Mouse (Mus musculus) left cerebral cortex, adult 9 months (tissue): ENCODE data around the gene Nags.

ENCODE experiments used
- DNase-seq, 2 experiments: peaks; one replicate each; pipeline ENCODE4 v3.0.0; 2022; ENCODE audit warnings: low spot score in 2 of 2

Gene Nags

DNA sequence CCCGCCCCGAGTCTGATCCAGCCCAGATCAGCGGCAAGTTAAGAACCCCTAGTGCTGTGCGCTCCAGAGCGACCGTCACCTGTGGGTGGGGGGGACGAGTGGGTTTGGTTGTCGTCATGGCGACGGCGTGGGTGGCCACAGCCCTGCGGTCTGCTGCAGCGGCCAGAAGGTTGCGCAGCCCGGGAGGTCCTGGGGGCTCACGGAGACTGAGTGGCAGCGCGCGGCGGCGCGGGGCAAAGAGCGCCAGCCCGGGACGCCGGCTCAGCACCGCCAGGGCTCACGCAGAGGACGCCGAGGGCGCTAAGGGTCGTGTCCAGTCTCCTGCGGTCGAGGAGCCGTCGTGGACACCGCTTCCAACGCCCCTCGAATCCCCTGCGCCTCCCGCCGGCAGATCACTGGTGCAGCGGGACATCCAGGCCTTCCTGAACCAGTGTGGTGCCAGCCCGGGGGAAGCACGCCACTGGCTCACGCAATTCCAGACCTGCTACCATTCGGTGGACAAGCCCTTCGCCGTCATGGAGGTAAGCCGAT, at the start of gene Nags:
Gene Nags (plus strand): TSS at position 43 of the 531 bp plus-strand sequence.
- no peak for DNase-seq

- DNase-seq = no peak
Measured at GRCm38 (mm10) chr11:102095676-102096075, 49.6 kb upstream of the Nags start.

DNA sequence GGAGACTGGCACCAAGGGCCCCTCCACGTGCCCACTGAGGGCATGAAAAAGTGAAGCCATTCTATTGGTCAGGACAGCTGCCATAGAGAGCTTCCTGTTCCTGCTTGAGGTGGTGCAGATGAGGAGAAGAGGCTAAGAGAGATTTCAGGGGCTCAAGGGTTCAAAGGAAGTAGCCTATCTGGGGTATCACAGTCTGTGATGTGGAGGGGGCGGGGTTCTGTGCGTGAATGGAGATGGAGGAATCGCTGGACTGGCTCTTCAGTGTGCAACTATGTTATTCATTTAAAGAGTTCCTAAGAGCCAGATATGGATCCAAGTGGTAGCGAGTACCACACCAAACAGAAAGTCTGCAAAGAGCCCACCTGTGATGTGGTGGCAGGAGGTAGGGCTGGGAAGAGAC, 48.9 kb upstream of the Nags start:
- no peak for DNase-seq

DNA sequence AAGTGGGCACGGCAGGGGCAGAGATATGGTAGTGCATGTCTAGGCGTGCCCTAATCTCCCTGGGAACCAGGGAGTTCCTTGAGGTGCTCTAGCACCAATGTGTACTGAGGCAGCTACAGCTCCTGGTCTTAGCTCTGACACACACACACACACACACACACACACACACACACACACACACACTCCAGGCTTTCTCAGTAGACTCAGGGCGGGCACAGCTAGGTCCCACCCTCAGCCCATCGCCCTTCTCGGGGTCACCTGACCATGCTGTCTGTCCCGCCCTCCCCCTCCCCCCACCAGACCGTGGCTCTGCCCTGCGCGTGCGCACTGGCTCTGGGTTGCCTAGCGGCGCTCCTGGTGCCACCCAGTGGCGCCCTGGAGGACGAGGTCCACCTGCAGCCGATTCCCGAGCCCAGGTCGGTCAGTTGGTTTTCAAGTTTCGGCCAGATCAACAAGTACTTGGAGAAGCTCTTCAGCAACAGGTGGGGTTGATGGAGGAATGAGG, 48.4 kb upstream of the Nags start:
- peak in 1 of 2 experiments; percentile 38 for DNase-seq

DNA sequence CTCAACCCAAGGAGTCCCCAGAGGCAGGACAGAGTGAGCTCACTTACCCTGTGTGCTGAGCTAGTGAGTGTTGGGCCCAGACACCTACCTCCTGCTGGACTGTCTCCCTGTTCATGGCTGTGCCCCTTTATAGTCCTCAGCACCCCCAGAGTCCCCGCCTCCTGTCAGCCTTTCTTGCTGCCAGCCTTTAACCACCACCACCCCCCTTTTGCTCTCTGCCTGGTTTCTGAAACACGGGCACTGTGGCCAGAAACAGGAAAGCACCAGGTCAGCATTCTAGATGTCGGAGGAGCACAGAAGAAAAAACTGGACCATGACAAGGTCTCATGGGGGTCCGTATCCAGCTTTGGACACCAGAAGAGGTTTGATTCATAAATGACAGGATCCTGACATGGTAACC, 44.1 kb upstream of the Nags start, which contains the start of gene Ppy:
Gene Ppy (minus strand): TSS at position 101 of the 400 bp plus-strand sequence.
- DNase-seq = no peak

DNA sequence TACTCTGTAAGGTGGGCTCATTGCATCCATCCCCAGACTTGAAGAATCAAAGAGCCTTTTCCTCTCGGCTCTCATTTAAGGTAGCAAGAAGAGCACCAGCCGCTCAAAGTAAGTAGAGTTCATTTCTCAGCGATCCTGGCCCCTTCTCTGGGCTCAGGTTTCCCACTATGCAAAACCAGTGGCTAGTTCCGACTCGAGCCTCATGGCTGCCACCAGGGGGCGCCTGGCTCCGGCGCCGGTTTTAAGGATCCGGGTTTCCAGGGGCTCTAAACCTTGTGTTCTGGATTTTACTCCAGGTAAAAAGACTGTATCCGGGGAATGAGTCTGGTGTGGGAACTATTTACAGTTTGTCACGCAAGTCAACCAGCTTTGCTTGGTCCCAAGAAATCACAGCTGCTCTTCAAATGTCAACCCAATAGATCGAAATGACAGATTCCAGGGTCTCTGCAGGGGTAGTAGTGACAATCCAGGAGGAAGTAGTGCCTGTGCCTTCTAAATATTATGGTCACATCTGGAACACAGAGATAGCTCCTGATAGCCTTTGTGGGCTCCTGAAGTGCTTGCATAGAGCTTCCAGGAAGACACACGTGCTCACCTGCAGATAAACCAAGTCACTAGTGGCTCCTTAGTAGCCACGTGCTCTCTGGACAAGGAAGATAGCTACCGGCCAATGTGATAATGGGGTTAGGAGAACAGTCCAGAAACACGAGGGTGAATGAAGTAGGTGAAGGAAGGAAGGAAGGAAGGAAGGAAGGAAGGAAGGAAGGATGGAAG, 42.6 kb upstream of the Nags start:
- peak in 1 of 2 experiments; percentile 47 for DNase-seq

- no peak for DNase-seq
Measured at GRCm38 (mm10) chr11:102106911-102107310, 38.4 kb upstream of the Nags start.

DNA sequence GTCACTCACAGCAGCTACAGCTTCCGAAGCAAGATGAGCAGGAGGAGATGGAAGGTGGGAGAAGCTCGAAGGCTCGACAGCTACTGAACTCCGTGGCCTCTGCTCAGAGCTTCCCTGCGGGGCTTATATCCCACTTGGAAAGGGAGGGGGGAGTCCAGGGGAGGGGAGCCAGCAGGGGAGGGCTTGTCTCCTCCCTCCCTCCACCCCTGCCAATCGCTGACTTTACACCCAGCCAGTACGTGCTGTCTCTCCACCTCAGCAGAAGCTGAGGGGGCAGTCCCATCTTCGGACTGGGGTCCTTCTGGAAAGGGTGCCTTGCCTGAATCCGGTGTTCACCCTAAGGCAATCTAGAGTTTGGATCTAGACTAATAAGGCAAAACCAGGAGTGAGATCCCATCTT, 37.6 kb upstream of the Nags start, which contains the start of gene Pyy:
Gene Pyy (minus strand): TSS at position 101 of the 400 bp plus-strand sequence.
- no peak for DNase-seq

DNA sequence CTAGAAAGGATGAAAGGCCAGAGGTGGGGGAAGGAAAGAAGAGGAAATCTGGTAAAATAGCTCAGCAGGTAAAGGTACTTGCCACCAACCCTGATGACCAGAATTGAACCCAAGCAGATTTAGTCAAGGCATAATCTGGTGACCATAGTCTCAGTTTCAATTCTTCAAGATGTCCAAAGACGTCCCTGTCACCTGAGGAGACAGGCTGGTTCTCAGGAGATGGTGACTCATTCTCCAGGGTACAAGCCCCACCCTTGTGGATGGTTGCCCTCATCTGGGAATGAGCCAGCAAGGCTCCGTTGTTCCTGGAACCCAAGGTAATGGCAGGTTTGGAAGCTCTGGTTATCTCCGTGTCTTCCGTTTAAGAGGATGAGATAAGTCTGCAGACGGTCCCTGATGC, 33.7 kb upstream of the Nags start:
- no peak for DNase-seq

DNA sequence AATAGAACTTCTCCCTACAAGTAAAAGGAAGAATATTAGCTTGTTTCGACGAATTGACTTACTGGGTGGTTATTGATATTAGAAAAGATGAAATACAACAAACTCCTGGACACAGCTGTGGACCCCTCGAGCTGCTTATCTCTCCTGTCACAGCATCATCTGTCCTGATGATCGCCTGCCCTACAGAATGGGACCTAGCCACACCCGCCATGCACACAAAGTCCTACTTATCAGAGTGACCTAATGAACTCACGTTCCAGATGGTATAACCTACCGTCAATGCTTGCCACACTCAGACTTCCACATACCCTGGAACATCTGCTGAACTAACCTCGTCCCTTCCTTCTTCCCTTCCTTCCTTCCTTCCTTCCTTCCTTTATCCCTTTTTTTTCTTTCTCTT, 29.1 kb upstream of the Nags start:
- no peak for DNase-seq

- DNase-seq = no peak
Measured at GRCm38 (mm10) chr11:102117386-102117785, 27.9 kb upstream of the Nags start.

DNA sequence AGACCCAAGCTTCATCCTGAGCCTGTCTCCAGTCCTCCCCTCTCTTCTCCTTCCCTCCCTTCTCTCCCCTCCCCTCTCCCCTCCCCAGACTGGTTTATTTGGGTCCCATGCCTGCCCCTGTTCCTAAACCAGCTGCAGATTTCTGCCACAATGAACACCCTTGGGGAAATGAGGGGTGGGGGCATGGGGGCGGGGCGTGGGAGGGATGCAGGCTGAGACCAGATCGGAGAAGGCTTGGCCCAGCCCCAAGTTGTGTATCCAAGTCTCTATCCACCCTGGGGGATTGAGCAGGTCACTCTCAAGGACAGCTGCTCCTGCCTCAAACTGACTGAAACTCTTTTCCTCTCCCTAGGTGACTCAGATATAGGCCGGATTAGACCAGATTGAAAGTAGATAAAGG, 10.8 kb upstream of the Nags start:
- DNase-seq = no peak

DNA sequence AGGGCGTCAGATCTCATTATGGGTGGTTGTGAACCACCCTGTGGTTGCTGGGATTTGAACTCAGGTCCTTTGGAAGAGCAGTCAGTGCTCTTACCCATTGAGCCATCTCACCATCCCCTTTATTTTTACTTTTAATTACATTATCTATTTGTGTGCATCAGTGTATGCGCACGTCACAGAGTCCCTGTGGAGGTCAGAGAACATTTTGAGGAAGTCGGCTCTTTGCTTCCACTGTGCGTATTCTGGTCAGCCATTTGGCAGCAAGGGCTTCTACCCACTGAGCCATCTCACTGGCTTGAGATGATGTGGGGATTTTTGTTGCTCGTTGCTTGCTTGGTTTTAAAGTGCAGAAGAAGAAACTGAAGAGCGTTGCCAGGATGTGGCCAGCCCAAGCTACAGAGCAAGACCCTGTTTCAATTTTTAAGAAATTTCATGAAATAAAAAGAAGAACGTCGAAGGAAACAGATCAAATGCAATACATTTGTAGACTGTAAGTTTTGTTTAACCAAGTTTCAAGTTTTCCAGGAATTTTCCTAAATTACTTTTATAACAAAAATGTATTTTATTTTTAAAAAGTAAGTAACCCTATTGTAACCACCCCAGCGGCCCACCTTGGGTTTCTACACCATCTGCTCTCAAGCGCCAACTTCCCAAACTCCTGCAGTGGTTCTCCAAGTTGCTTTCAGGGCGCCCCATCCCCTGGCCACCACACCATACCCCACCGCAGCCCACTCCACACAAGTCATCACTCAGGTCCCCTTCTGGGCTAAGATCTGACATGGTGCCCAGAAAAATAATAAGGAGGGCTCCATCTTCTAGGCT, 7.5 kb upstream of the Nags start:
- DNase-seq = no peak

DNA sequence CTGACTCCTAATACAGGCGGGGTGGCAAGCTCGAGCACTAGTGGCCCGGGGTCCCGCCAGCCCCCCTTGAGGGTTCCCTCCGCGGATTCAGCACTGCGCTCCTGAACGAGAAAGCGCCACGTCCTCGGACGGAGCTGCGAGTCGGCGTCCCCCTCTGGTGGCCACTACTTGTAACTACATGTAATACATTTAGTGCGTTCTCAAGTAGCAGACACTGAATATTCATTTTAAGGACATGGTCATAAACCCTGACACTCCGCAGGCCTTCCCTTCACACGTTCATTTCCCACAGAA, 6.9 kb upstream of the Nags start:
- peak in 1 of 2 experiments; percentile 55 for DNase-seq

DNA sequence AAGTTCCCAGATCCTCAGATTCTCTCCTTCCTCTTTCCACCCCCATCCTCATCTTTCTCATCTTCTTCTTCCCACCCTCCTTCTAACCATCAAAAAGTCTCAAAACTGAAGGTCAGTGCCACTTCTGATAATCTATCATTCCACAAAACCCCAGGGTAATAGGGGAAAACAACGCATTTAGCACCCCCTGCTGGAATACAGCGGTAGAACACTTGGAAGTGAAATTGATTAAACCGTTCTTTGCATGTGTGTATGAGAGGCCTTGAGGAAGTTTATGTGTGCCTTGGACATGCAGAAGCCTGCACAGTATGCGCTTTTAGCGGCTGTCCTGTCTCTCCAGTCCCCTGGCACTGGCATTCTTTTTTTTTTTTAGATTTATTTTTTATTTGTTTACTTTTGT, 4.8 kb upstream of the Nags start:
- DNase-seq = peak in 1 of 2 experiments; percentile 76

DNA sequence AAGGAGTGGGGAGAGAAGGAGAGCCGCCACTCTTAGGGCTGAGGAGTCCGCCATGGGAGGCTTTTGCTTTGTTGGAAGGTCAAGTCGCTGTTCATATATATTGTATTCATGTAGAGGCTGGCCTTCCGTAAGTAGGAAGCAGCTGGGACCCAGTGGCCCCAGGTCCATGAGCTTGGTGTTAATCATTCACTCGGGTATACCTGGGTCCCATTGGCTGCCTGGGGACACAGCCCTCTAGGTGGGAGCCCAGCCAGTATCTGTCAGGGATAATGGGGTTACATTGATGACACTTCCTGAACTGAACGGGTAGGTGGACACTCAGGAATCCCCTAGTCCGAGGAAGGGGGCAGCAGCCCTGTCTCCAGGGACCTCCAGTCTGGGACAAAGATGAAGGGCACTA, 3.0 kb upstream of the Nags start:
- DNase-seq = no peak

GRCm38 (mm10) chr11:102144957-102145470, 299 bp upstream of the Nags start:
- DNase-seq = no peak

GRCm38 (mm10) chr11:102146005-102146404, 692 bp downstream of the Nags start:
- DNase-seq = no peak

DNA sequence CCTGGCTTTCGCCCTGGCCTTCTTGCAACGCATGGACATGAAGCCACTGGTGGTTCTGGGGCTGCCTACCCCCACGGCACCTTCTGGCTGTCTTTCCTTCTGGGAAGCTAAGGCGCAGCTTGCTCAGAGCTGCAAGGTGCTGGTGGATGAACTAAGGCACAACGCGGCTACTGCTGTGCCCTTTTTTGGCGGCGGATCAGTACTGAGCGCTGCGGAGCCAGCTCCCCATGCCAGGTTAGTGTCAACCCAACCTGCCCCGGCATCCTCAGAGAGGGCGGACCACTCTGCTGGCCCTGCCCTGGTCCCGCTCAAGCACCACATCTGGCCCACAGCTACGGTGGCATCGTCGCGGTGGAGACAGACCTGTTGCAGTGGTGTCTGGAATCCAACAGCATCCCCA, 1.2 kb downstream of the Nags start:
- DNase-seq = no peak

DNA sequence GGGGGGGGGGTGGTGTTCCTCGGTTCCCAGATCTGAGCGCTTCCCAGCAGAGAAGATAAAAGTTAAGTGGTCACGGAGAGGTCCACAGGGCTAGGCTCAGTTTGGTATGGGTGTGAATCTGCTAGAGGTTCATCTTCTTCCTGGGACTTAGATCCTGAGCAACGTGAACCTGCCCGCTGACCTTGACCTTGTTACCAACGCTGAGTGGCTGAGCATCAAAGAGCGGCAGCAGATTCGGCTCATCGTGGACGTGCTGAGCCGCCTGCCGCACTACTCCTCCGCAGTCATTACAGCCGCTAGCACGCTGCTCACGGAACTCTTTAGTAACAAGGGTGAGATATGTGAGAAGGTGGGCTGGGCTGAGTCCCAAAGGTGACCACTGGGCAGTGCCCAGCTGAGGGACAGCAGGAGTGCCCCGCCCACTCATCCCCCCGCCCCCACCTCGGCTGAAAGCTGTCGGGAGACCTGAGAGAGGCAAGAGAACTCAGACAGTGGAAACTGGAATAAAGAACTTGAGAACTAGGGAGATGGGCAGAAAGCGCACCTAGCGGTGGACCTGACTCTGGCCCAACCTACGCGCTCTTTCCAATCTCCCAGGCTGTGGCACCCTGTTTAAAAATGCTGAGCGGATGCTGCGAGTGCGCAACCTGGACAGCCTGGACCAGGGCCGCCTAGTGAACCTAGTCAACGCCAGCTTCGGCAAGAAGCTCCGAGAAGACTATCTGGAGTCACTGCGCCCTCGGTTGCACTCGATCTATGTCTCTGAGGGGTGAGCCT, 2.1 kb downstream of the Nags start:
- no peak for DNase-seq

- DNase-seq = peak; percentile 65 to 92
Measured at GRCm38 (mm10) chr11:102156039-102156785, 10.9 kb downstream of the Nags start, which contains the start of gene Tmem101. TSS of gene Tmem101 (minus strand) at chr11:102156404.
